Mouse (Mus musculus) hindbrain, embryonic 14.5 days (tissue): ENCODE measurements at regions not wholly inside any gene's neighbourhood (a gene's known extent, or its start where the extent isn't known, plus 50 kb on each side); places are given as distances from the start of the nearest gene placed in this dataset.

Experiments
- ATAC-seq: fragments of 200-750 bp; cut with Nextera tagmentation; 2 replicates; pipeline ENCODE4 v1.8.0; 2017; ENCODE audit warnings: moderate number of reproducible peaks, mild to moderate bottlenecking, moderate TSS enrichment, moderate library complexity; ENCODE audit not compliant: low FRiP score
- DNase-seq: peaks from one replicate; pipeline ENCODE4 v3.0.0-alpha.2; 2015; ENCODE audit warnings: low spot score
- H3K27ac ChIP-seq: fragments of 300-500 bp; sonication (generic); 2 replicates; pipeline ENCODE4 v1.5.1; 2014; ENCODE audit warnings: mild to moderate bottlenecking, moderate library complexity
- H3K27me3 ChIP-seq: fragments of 300-500 bp; sonication (generic); 2 replicates; pipeline ENCODE4 v1.6.1; 2014; ENCODE audit warnings: mild to moderate bottlenecking, low read length, mixed read lengths; ENCODE audit not compliant: control insufficient read depth, insufficient read depth
- H3K36me3 ChIP-seq: fragments of 300-500 bp; sonication (generic); replicated peaks from 2 replicates; pipeline ENCODE4 v1.6.1; 2014; ENCODE audit not compliant: control insufficient read depth, insufficient read depth
- H3K4me1 ChIP-seq: fragments of 300-500 bp; sonication (generic); replicated peaks from 2 replicates; pipeline ENCODE4 v1.6.1; 2014; ENCODE audit warnings: antibody characterized with exemption, low read length, mixed read lengths; ENCODE audit not compliant: control insufficient read depth, insufficient read depth
- H3K4me2 ChIP-seq: fragments of 300-500 bp; sonication (generic); replicated peaks from 2 replicates; pipeline ENCODE4 v1.6.1; 2014; ENCODE audit warnings: mild to moderate bottlenecking, moderate library complexity
- H3K4me3 ChIP-seq: fragments of 300-500 bp; sonication (generic); replicated peaks from 2 replicates; pipeline ENCODE4 v1.5.1; 2014; ENCODE audit warnings: mild to moderate bottlenecking, low read length
- H3K9ac ChIP-seq: fragments of 300-500 bp; sonication (generic); 2 replicates; pipeline ENCODE4 v1.6.1; 2014
- H3K9me3 ChIP-seq: fragments of 300-500 bp; sonication (generic); 2 replicates; pipeline ENCODE4 v1.6.1; 2016; ENCODE audit warnings: low read length; ENCODE audit not compliant: control insufficient read depth
- WGBS: fragments of 180-500 bp; shearing (Covaris S2); extraction: QIAGEN DNeasy Blood & Tissue Kit; methylation state at CpG from one replicate; pipeline ENCODE4 v1.1.7; 2014; 5-methylcytosine and 5-hydroxymethylcytosine counted together

DNA sequence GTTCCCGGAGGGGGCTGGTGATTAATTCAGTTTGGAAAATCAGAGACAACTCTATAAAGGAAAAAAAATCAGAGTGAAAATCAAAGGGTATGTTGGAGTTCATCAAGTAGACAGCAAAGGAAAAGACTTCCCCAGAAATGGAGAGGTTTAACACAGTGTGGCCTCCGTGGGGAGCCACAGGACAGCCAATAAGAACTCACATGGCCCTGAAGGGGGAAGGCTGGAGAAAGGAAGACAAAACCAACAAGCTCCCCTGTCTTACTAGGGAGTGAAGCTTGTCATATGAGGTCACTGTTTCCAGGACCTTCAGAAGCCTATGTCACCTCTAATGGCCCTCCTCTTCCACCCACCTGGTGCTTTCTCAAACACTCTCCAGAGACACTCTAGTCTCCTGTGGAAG is 187.1 kb upstream of the Nckap5 start:
- Histone ChIP-seq H3K9me3 (no peaks in the 10 kb centered on the region), H3K9ac (no peak overlapping the region), H3K4me1 (peaks cover 16% of the 10 kb centered on the region), H3K4me2 (no peak overlapping the region), H3K27ac (no peak overlapping the region), H3K4me3 (no peak overlapping the region), H3K36me3 (no peaks in the 10 kb centered on the region), H3K27me3 (no peaks in the 10 kb centered on the region)
- ATAC-seq (no peak), DNase-seq (no peak)
- 74% methylated on average over 2 of the region's 2 CpGs for WGBS

DNA sequence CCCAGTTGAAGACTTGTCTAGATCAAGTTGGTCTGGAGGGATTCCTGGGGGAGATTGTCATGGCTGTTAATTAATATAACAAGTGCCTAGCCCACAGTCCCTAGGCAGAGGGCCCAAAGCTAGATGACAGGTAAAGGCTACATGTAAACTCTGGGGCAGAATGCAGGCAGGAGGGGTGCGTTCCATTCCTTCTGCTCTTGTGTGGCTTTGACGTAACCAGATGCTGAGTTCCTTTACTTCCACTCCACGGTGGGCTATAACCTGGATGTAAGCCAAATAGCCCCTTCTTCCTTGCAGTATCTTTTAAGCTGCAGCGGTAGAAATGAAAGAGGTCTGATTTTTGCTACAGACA is 185.3 kb upstream of the Nckap5 start:
- no peak for ATAC-seq

DNA sequence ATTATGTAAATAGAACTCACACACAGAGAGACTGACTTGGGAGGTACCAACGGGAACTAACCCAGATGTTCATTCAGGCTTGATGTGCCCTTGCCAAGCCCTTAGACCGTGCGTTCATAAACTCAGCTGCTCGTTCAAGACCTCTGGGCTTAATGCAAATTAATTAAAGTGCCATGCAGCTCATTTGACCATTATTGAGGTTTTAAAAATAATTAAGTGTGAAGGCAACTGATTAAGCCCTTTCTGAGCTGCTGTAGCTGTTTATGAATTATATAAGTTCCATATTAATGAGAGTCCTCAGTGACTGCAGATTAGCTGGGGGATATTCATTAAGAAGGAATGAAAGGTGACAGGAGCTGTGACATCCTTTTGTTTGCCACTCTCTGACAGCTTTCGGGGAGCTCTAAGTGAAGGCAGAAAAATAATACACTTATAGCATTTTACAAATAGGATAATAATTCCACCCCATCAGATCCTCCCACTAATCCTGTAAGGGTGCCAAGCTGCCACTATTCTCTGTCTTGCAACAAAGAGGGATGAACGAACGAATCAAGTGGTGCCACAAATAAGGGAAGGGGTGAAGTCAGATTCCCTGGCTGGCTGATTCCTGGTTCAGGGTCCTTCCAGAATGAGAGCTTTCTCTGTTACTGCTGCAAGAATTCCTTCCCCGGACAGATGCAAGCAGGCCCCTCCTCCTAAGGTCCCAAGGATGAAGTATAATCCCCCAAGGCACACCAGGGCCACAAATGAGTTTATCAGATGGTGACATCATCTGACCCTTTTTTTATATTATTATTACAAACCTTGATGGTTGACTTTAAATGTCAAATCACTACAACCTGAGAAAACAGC is 184.7 kb upstream of the Nckap5 start:
- no peak overlapping the region for H3K9ac ChIP-seq
- peak overlapping the region; percentile 74 for H3K27ac ChIP-seq
- DNase-seq = peak; percentile 61

More for the DNA sequence above, 185.3 kb upstream of the Nckap5 start:
- 49% methylated on average over 4 of the region's 4 CpGs for WGBS
- Histone ChIP-seq H3K36me3 (no peaks in the 10 kb centered on the region), H3K4me2 (no peak overlapping the region), H3K27ac (peak overlapping the region; percentile 74), H3K4me1 (peaks cover 16% of the 10 kb centered on the region), H3K9me3 (no peaks in the 10 kb centered on the region), H3K4me3 (no peak overlapping the region), H3K27me3 (no peaks in the 10 kb centered on the region), H3K9ac (no peak overlapping the region)
- peak; percentile 32 for DNase-seq

DNA sequence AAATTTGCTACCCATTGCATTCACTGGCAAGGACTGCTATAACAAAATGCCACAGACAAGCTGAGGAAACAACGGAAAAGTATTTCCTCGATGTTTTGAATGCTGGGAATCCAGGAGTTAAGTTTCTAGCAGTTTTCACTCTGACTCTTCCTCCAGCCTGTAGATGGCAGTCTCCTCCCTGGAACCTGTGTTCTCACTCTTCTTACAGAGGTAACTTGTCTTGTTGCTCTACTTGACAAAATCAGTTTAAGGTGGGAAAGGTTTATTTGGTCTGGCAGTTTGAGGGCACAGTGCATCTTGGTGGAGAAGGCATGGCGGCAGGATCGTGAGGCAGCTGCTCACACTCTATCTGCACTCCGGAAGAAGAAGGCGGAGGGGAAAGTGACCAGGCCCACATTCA is 181.3 kb upstream of the Nckap5 start:
- DNase-seq (peak; percentile 61), ATAC-seq (no peak)
- no peaks in the 10 kb centered on the region for H3K36me3 ChIP-seq
- H3K4me2 ChIP-seq = no peak overlapping the region
- H3K9ac ChIP-seq = no peak overlapping the region
- no peaks in the 10 kb centered on the region for H3K9me3 ChIP-seq
- H3K27me3 ChIP-seq = no peaks in the 10 kb centered on the region
- WGBS = 77% methylated on average over 6 of the region's 6 CpGs
- no peak overlapping the region for H3K4me3 ChIP-seq
- peaks cover 16% of the 10 kb centered on the region for H3K4me1 ChIP-seq
- no peak overlapping the region for H3K27ac ChIP-seq

More for the DNA sequence above, 184.7 kb upstream of the Nckap5 start:
- Histone ChIP-seq H3K27me3 (no peaks in the 10 kb centered on the region), H3K4me2 (no peak overlapping the region), H3K4me1 (peaks cover 16% of the 10 kb centered on the region), H3K36me3 (no peaks in the 10 kb centered on the region), H3K9me3 (no peaks in the 10 kb centered on the region), H3K4me3 (no peak overlapping the region)
- peak; percentile 79 for ATAC-seq
- WGBS = 14% methylated on average over 8 of the region's 8 CpGs

DNA sequence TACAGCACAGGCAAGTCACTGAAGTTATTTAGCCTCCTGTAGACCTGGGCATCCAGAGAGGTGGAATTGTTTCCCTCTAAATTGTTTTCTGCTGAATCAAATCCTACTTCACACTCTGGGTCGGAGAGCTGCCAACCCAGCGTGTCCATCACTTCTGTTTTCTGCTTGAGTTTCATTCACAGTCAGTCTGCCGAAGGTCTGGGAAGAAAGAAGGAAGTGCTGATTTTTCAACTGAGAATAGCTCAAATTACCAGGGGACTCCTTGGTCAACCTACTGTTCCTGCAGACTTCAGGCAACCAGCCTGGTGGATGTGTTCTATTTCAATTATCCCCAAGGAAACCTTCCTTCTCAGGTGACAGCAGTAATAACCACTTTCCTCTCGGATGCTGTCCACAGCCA is 179.1 kb upstream of the Nckap5 start:
- ATAC-seq = no peak

DNA sequence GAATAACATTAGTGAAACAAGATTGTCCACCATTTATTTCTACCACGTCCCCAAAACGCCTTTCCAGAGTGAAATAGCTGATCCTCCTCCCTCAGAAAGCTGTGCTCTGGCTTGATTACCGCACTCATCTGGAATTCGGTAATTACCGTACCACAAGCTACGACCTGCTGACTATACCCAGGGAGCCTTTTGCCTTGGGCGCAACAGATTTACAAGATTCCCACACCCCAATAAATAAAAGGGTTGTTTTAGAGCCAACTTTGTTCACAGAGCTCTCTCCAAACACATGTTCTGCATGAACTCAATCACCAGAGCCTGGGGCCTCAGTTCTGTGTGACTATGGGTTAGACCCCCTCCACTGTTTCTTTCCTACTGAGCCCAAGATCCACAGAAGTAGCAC is 171.1 kb upstream of the Nckap5 start:
- no peak overlapping the region for H3K4me2 ChIP-seq
- no peak for DNase-seq

More for the DNA sequence above, 179.1 kb upstream of the Nckap5 start:
- peaks cover 2% of the 10 kb centered on the region for H3K4me1 ChIP-seq
- no peak for DNase-seq
- no peaks in the 10 kb centered on the region for H3K36me3 ChIP-seq
- no peaks in the 10 kb centered on the region for H3K9me3 ChIP-seq
- WGBS = 82% methylated on average over 4 of the region's 4 CpGs
- H3K9ac ChIP-seq = no peak overlapping the region
- no peak overlapping the region for H3K4me3 ChIP-seq
- no peak overlapping the region for H3K4me2 ChIP-seq
- H3K27me3 ChIP-seq = no peaks in the 10 kb centered on the region
- H3K27ac ChIP-seq = no peak overlapping the region

GRCm38 (mm10) chr1:126993061-126993640 is 162.6 kb upstream of the Nckap5 start:
- no peak overlapping the region for H3K4me3 ChIP-seq
- no peaks in the 10 kb centered on the region for H3K27me3 ChIP-seq
- no peak overlapping the region for H3K27ac ChIP-seq
- peak; percentile 94 for DNase-seq
- H3K4me2 ChIP-seq = no peak overlapping the region
- no peaks in the 10 kb centered on the region for H3K36me3 ChIP-seq
- ATAC-seq = peak; percentile 63; the same call in 1 of the 2 replicates
- H3K4me1 ChIP-seq = no peaks in the 10 kb centered on the region
- 79% methylated on average over 1 of the region's 1 CpGs for WGBS
- no peak overlapping the region for H3K9ac ChIP-seq
- H3K9me3 ChIP-seq = no peaks in the 10 kb centered on the region

More for the DNA sequence above, 171.1 kb upstream of the Nckap5 start:
- no peaks in the 10 kb centered on the region for H3K36me3 ChIP-seq
- H3K27me3 ChIP-seq = no peaks in the 10 kb centered on the region
- no peak overlapping the region for H3K4me3 ChIP-seq
- ATAC-seq = no peak
- no peaks in the 10 kb centered on the region for H3K4me1 ChIP-seq
- H3K9me3 ChIP-seq = no peaks in the 10 kb centered on the region
- 64% methylated on average over 7 of the region's 7 CpGs for WGBS
- H3K9ac ChIP-seq = no peak overlapping the region
- H3K27ac ChIP-seq = no peak overlapping the region

GRCm38 (mm10) chr1:126992441-126992840 is 161.8 kb upstream of the Nckap5 start:
- Histone ChIP-seq H3K27me3 (no peaks in the 10 kb centered on the region), H3K4me2 (no peak overlapping the region), H3K27ac (no peak overlapping the region), H3K4me1 (no peaks in the 10 kb centered on the region), H3K4me3 (no peak overlapping the region), H3K9me3 (no peaks in the 10 kb centered on the region), H3K36me3 (no peaks in the 10 kb centered on the region), H3K9ac (no peak overlapping the region)
- ATAC-seq = peak; percentile 47; the same call in 1 of the 2 replicates
- DNase-seq = peak; percentile 39
- 46% methylated on average over 4 of the region's 4 CpGs for WGBS

GRCm38 (mm10) chr1:126982805-126983204 is 152.2 kb upstream of the Nckap5 start:
- H3K4me2 ChIP-seq = no peak overlapping the region
- no peak overlapping the region for H3K9ac ChIP-seq
- no peak overlapping the region for H3K27ac ChIP-seq
- 0 out of 2 replicates have a peak, but pooled peaks cover 8% of the 10 kb centered on the region for H3K9me3 ChIP-seq
- no peaks in the 10 kb centered on the region for H3K36me3 ChIP-seq
- 54% methylated on average over 5 of the region's 5 CpGs for WGBS
- no peaks in the 10 kb centered on the region for H3K27me3 ChIP-seq
- no peak overlapping the region for H3K4me3 ChIP-seq
- ATAC-seq = no peak
- no peak for DNase-seq
- H3K4me1 ChIP-seq = no peaks in the 10 kb centered on the region
